Mouse (Mus musculus) hindbrain, embryonic 14.5 days (tissue): ENCODE results near the gene Gjc1. TPM values are rescaled to one million over a fixed set of nuclear protein-coding genes. Genes with fewer than 3 reads are reported as not detected.

Source experiments
- ATAC-seq: fragments of 200-750 bp; cut with Nextera tagmentation; 2 replicates; pipeline ENCODE4 v1.8.0; 2017; ENCODE audit warnings: moderate number of reproducible peaks, mild to moderate bottlenecking, moderate TSS enrichment, moderate library complexity; ENCODE audit not compliant: low FRiP score
- DNase-seq: peaks from one replicate; pipeline ENCODE4 v3.0.0-alpha.2; 2015; ENCODE audit warnings: low spot score
- H3K27ac ChIP-seq: fragments of 300-500 bp; sonication (generic); 2 replicates; pipeline ENCODE4 v1.5.1; 2014; ENCODE audit warnings: mild to moderate bottlenecking, moderate library complexity
- H3K27me3 ChIP-seq: fragments of 300-500 bp; sonication (generic); 2 replicates; pipeline ENCODE4 v1.6.1; 2014; ENCODE audit warnings: mild to moderate bottlenecking, low read length, mixed read lengths; ENCODE audit not compliant: control insufficient read depth, insufficient read depth
- H3K36me3 ChIP-seq: fragments of 300-500 bp; sonication (generic); replicated peaks from 2 replicates; pipeline ENCODE4 v1.6.1; 2014; ENCODE audit not compliant: control insufficient read depth, insufficient read depth
- H3K4me1 ChIP-seq: fragments of 300-500 bp; sonication (generic); replicated peaks from 2 replicates; pipeline ENCODE4 v1.6.1; 2014; ENCODE audit warnings: antibody characterized with exemption, low read length, mixed read lengths; ENCODE audit not compliant: control insufficient read depth, insufficient read depth
- H3K4me2 ChIP-seq: fragments of 300-500 bp; sonication (generic); replicated peaks from 2 replicates; pipeline ENCODE4 v1.6.1; 2014; ENCODE audit warnings: mild to moderate bottlenecking, moderate library complexity
- H3K4me3 ChIP-seq: fragments of 300-500 bp; sonication (generic); replicated peaks from 2 replicates; pipeline ENCODE4 v1.5.1; 2014; ENCODE audit warnings: mild to moderate bottlenecking, low read length
- H3K9ac ChIP-seq: fragments of 300-500 bp; sonication (generic); 2 replicates; pipeline ENCODE4 v1.6.1; 2014
- H3K9me3 ChIP-seq: fragments of 300-500 bp; sonication (generic); 2 replicates; pipeline ENCODE4 v1.6.1; 2016; ENCODE audit warnings: low read length; ENCODE audit not compliant: control insufficient read depth
- WGBS: fragments of 180-500 bp; shearing (Covaris S2); extraction: QIAGEN DNeasy Blood & Tissue Kit; methylation state at CpG from one replicate; pipeline ENCODE4 v1.1.7; 2014; 5-methylcytosine and 5-hydroxymethylcytosine counted together
- polyA plus RNA-seq: library from polyadenylated mRNA; unstranded; fragments of >200 nt; fragmentation: Nextera tagmentation; extraction: Ambion mirVana; gene quantifications from 2 replicates; pipeline ENCODE4 v1.2.1, GENCODE M21; 2014

Gene Gjc1
- polyA plus RNA-seq, 1 experiment from 2014 or later, result 31.2 TPM

GRCm38 (mm10) chr11:102820432-102820831 lies 932 bp upstream of the Gjc1 start:
- Histone ChIP-seq H3K4me2 (no peak overlapping the region), H3K4me1 (peaks cover 25% of the 10 kb centered on the region), H3K9me3 (no peaks in the 10 kb centered on the region), H3K27me3 (peaks cover 6% of the 10 kb centered on the region; the same call in 1 of the 2 replicates), H3K9ac (no peak overlapping the region), H3K27ac (no peak overlapping the region), H3K4me3 (no peak overlapping the region), H3K36me3 (no peaks in the 10 kb centered on the region)
- ATAC-seq (no peak), DNase-seq (no peak)
- WGBS, result 9% methylated on average over 3 of the region's 3 CpGs

- Histone ChIP-seq H3K4me3 (peak overlapping the region; percentile 71), H3K4me1 (peaks cover 25% of the 10 kb centered on the region), H3K36me3 (no peaks in the 10 kb centered on the region), H3K27ac (peak overlapping the region; percentile 94; the same call in 1 of the 2 replicates), H3K9ac (peak overlapping the region; percentile 79), H3K27me3 (peaks cover 6% of the 10 kb centered on the region; the same call in 1 of the 2 replicates), H3K4me2 (peak overlapping the region; percentile 89), H3K9me3 (no peaks in the 10 kb centered on the region)
- DNase-seq (no peak), ATAC-seq (no peak)
- WGBS, result 8% methylated on average over 14 of the region's 14 CpGs
Observed at GRCm38 (mm10) chr11:102819783-102820385, 384 bp upstream of the Gjc1 start.

DNA sequence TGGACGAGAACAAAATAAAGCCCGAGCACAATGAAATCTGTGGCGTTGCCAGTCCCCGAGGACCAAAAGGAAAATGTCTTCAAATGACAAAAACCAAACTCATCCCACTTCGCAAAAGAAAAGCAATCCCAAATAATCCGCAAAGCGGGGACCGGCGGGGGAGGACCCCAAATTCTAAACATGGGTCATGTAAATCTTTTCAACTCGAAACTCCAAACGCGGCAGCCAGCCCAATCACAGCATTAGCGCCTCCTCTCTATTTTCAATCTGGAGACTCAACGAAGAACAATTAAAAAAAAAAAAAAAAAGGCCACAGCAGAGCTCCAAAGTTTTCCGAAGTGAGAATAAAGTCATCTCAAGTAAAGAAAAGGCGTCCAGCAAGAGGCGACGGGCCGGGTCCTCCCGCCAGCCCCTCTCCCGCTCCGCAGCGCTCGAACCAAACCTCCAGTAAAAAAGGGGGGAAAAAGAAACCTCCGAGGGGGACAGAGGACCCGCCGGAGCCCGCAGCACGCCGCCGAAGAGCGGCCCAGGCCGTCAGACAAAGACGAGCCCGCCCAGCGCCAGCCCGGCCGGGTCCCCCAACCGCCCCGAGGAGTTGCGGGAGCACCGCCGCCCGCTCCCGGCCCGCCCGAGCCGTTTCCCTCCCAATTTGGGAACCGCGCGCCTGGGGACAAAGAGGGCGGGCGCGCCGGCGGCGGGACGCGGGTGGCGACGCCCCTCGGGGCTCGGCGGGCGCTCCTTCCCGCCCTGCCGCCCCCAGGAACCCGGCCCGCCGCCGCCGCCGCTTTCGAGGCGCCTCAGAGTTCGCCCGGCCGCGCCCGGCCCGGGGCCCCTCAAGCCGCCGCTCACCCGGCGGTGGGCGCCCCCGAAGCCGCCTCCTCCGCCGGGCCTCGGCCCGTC lies 1.1 kb downstream of the Gjc1 start:
- H3K4me3 ChIP-seq, result peak overlapping the region; percentile 71
- H3K27me3 ChIP-seq, result peaks cover 6% of the 10 kb centered on the region; the same call in 1 of the 2 replicates
- peak; percentile 59 for ATAC-seq
- peak overlapping the region; percentile 94 for H3K27ac ChIP-seq
- peak; percentile 29 for DNase-seq
- H3K36me3 ChIP-seq, result no peaks in the 10 kb centered on the region
- H3K4me1 ChIP-seq, result peaks cover 25% of the 10 kb centered on the region
- WGBS, result under 1% methylated on average over 64 of the region's 92 CpGs
- H3K9me3 ChIP-seq, result no peaks in the 10 kb centered on the region
- H3K9ac ChIP-seq, result peak overlapping the region; percentile 79
- H3K4me2 ChIP-seq, result peak overlapping the region; percentile 89

DNA sequence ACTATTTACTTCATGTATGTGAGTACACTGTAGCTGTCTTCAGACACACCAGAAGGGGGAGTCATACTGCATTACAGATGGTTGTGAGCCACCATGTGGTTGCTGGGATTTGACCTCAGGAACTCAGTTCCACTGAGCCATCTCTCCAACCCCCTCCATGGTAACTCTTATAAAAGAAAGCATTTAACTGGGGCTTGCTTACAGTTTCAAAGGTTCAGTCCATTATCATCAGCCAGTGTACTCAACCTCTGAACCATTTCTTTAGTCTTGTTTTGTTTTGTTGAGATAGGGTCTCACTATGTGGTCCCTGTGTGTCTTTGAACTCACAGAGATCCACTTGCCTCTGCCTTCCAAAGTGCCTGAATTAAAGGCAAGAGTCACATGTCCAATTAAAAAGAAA lies 4.6 kb downstream of the Gjc1 start:
- Histone ChIP-seq H3K4me1 (peaks cover 25% of the 10 kb centered on the region), H3K4me2 (no peak overlapping the region), H3K27ac (no peak overlapping the region), H3K27me3 (no peaks in the 10 kb centered on the region), H3K9me3 (no peaks in the 10 kb centered on the region), H3K9ac (no peak overlapping the region), H3K4me3 (no peak overlapping the region), H3K36me3 (no peaks in the 10 kb centered on the region; the same call in 1 of the 2 replicates)
- ATAC-seq (no peak), DNase-seq (no peak)

- DNase-seq (no peak), ATAC-seq (no peak)
- 59% methylated on average over 4 of the region's 4 CpGs for WGBS
- Histone ChIP-seq H3K9me3 (no peaks in the 10 kb centered on the region), H3K4me1 (peaks cover 3% of the 10 kb centered on the region), H3K9ac (no peak overlapping the region), H3K27ac (no peak overlapping the region), H3K27me3 (no peaks in the 10 kb centered on the region), H3K4me3 (no peak overlapping the region), H3K4me2 (no peak overlapping the region), H3K36me3 (no peaks in the 10 kb centered on the region; the same call in 1 of the 2 replicates)
Observed at GRCm38 (mm10) chr11:102810721-102811485, 8.6 kb downstream of the Gjc1 start.

DNA sequence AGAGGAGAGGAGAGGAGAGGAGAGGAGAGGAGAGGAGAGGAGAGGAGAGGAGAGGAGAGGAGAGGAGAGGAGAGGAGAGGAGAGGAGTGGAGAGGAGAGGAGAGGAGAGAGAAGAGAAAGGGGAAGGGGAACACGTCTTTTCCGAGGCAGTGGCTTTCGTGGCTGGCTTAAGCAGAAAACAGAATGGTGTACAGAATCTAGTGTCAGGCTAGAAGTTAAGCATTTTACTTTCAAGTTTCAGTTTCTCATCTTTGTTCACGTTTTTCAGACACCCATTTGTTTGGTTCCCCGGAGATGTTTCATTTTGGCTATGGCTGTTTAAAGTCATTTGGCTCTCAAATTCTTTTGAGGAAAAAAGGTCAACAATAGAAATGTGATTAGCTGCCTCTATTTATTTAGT lies 11.3 kb downstream of the Gjc1 start:
- H3K36me3 ChIP-seq, result peaks cover 8% of the 10 kb centered on the region; the same call in 1 of the 2 replicates
- 74% methylated on average over 5 of the region's 5 CpGs for WGBS

DNA sequence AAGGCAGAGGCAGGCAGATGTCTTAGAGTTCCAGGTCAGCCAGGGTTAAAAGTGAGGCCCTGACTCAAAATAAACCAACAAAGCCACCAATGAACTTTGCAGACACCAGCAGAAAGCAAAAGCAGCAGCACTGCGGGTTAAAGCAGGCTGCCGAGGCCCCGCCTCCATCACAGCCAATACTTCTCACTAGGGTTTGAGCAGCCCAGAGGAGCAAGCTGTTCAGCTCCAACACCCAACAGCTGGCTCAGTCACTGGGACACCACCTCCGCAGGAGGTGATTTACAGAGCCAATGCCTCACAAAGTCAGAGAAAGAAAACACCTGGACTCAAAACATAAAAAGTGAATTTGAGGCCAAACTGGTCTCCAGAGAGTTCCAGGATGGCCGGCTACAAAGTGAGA lies 16.0 kb downstream of the Gjc1 start:
- Histone ChIP-seq H3K9me3 (no peaks in the 10 kb centered on the region), H3K36me3 (peaks cover 48% of the 10 kb centered on the region), H3K27ac (no peak overlapping the region), H3K4me2 (no peak overlapping the region), H3K9ac (no peak overlapping the region), H3K4me1 (no peaks in the 10 kb centered on the region), H3K4me3 (no peak overlapping the region), H3K27me3 (no peaks in the 10 kb centered on the region)
- 88% methylated on average over 5 of the region's 5 CpGs for WGBS
- ATAC-seq (no peak), DNase-seq (no peak)

More for the DNA sequence above, 11.3 kb downstream of the Gjc1 start:
- no peak overlapping the region for H3K27ac ChIP-seq
- no peaks in the 10 kb centered on the region; the same call in 1 of the 2 replicates for H3K4me1 ChIP-seq
- no peaks in the 10 kb centered on the region for H3K27me3 ChIP-seq
- no peak overlapping the region for H3K4me2 ChIP-seq
- no peak overlapping the region for H3K4me3 ChIP-seq
- no peaks in the 10 kb centered on the region for H3K9me3 ChIP-seq
- DNase-seq, result no peak
- no peak for ATAC-seq
- H3K9ac ChIP-seq, result no peak overlapping the region

DNA sequence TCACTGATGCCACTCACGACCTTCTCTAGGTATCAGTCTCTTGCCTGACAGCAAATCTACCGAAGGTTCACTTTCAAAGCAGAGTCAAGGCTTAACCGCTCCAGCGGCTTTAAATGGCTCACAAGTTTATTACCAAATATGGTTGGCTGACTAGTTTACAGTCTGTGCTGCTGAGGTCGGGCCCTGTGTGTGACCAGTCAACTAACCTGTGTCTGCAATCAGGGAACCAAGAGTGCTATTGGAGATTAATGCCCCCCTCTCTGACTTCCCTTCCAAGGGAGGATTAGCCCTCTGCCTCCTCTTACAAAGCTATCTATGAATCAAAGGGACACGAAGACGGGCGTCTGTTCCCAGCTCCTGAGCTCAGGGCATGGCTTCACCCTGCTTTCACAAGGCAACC lies 25.3 kb downstream of the Gjc1 start:
- no peaks in the 10 kb centered on the region for H3K9me3 ChIP-seq
- no peaks in the 10 kb centered on the region for H3K4me1 ChIP-seq
- no peaks in the 10 kb centered on the region for H3K27me3 ChIP-seq
- 69% methylated on average over 8 of the region's 8 CpGs for WGBS
- H3K4me2 ChIP-seq, result no peak overlapping the region
- peaks cover 20% of the 10 kb centered on the region for H3K36me3 ChIP-seq
- no peak overlapping the region for H3K27ac ChIP-seq
- ATAC-seq (no peak), DNase-seq (no peak)
- no peak overlapping the region for H3K9ac ChIP-seq
- no peak overlapping the region for H3K4me3 ChIP-seq
